Mouse (Mus musculus) WW6 (cell line): Measurements from ENCODE around the gene Cntn2.

Source experiments
- DNase-seq: peaks from one replicate; pipeline ENCODE4 v3.0.0-alpha.2; 2013; ENCODE audit warnings: low read depth, low spot score

Gene Cntn2

GRCm38 (mm10) chr1:132557901-132558631, 15.0 kb upstream of the Cntn2 start:
- no peak for DNase-seq

- DNase-seq: no peak
Observed at GRCm38 (mm10) chr1:132543789-132544188, 733 bp upstream of the Cntn2 start.

- no peak for DNase-seq
Observed at GRCm38 (mm10) chr1:132541824-132542599, 1.0 kb downstream of the Cntn2 start.

GRCm38 (mm10) chr1:132541171-132541823, 1.8 kb downstream of the Cntn2 start:
- peak; percentile 65 for DNase-seq

- no peak for DNase-seq
Observed at GRCm38 (mm10) chr1:132540701-132541100, 2.4 kb downstream of the Cntn2 start.

- no peak for DNase-seq
Observed at GRCm38 (mm10) chr1:132537736-132538135, 5.3 kb downstream of the Cntn2 start.

- no peak for DNase-seq
Observed at GRCm38 (mm10) chr1:132536416-132536815, 6.6 kb downstream of the Cntn2 start.

- no peak for DNase-seq
Observed at GRCm38 (mm10) chr1:132535541-132535940, 7.5 kb downstream of the Cntn2 start.

GRCm38 (mm10) chr1:132533840-132534239, 9.2 kb downstream of the Cntn2 start:
- DNase-seq: no peak

GRCm38 (mm10) chr1:132532521-132532920, 10.5 kb downstream of the Cntn2 start:
- DNase-seq: no peak

GRCm38 (mm10) chr1:132530631-132531191, 12.3 kb downstream of the Cntn2 start:
- no peak for DNase-seq

GRCm38 (mm10) chr1:132528647-132529334, 14.3 kb downstream of the Cntn2 start:
- DNase-seq: no peak

GRCm38 (mm10) chr1:132528071-132528470, 15.0 kb downstream of the Cntn2 start:
- no peak for DNase-seq

GRCm38 (mm10) chr1:132525832-132526231, 17.2 kb downstream of the Cntn2 start:
- DNase-seq: no peak

GRCm38 (mm10) chr1:132523920-132524319, 19.1 kb downstream of the Cntn2 start:
- DNase-seq: no peak

- no peak for DNase-seq
Observed at GRCm38 (mm10) chr1:132523048-132523447, 20.0 kb downstream of the Cntn2 start.

- DNase-seq: no peak
Observed at GRCm38 (mm10) chr1:132520764-132521163, 22.3 kb downstream of the Cntn2 start.

- DNase-seq: no peak
Observed at GRCm38 (mm10) chr1:132519734-132520133, 23.3 kb downstream of the Cntn2 start.

- no peak for DNase-seq
Observed at GRCm38 (mm10) chr1:132518621-132519020, 24.4 kb downstream of the Cntn2 start.

- no peak for DNase-seq
Observed at GRCm38 (mm10) chr1:132516776-132517175, 26.3 kb downstream of the Cntn2 start.

GRCm38 (mm10) chr1:132515339-132515738, 27.7 kb downstream of the Cntn2 start:
- no peak for DNase-seq

- DNase-seq: no peak
Observed at GRCm38 (mm10) chr1:132512106-132512505, 30.9 kb downstream of the Cntn2 start.
